Mouse (Mus musculus) thymus, postnatal 36 days (tissue): ENCODE data around the gene Kirrel3.

Experiments used
- DNase-seq, 2 experiments: peaks; one replicate each; pipeline ENCODE4 v3.0.0; 2022; ENCODE audit warnings: mixed read lengths in 2 of 2

The Kirrel3 gene

DNA sequence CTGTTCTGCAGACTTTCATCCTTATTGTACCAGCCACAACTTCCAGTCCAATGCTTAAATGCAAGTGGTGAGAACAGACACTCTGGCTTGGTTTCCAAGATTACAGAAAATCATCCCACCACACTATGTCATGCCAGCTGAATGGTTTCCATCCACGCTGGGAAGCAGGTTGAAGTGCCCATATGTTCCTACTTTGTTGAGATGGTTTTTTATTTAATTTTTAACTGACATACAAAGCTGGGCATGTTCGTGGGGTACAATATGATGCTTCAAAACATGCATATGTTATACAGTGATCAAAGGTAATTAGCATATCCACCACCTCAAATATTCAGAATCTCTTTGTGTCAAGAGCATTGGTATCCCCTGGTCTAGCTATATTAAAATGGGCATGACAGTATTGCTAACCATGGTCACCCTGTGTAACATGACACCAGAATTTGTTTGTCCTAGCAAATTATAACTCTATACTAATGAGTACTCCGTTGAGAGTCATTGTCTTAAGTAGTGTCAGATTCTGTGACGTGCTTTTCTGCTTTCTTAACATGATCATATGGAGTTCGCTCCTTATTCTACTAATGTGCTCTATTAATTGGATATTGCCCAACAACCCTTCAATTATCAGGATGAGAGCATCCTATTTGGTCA lies 472.6 kb downstream of the Kirrel3 start:
- DNase-seq, result no peak

DNA sequence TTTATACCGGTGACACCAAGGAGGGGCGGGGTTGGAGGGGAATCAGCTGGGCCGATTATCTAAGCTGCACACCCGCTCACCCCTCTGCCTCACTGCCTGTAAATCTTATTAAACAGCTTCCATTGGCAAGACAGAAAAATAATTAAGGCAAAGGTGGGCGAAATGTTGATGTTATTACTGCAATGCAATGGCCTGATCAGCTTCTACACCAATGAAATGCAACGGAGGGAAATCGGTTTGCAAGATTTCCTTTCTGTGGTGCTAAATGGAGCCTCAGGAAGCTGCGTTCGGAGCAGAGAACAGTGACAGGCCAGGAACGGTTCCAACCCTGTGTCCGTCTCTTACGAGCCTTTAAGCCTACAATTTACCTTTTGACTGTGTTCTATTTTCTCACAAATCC lies 475.0 kb downstream of the Kirrel3 start:
- no peak for DNase-seq

DNA sequence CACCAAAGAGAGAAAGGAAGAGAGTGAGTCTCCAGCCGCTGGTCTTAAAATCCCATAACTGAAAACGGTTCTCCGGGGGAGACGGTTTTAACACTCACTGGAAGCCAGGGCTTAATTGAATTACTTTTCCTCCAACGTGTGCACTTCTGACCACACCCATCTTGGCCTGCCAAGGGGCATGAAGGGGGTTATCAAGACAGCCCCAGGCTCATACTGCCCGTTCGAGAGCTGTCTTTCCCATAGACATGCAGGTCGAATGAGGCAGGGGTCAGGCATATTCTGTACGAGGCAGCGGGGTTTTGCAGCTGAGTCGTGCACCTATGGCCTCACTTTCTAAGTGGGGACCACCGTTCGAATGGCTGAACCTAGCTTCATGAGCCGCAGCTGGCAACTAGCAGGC lies 475.5 kb downstream of the Kirrel3 start:
- no peak for DNase-seq

DNA sequence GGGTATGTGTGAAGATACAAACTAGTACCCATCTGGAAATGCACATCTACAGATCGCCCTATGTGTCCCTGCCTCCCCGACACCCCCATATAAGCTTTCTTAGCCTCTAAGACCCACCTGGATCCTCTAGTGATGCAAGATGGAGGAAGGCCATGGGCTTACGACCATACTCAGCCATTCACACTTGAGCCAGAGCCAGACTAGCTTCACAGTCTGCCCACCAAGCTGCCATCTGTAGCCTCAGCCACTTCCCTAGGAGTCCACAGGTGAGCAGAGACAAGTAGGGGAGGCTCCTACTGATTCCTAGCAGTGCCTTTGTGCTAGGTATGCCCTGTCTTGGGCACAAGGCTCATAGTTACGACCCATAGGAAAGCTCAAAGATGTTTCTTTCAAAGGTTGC lies 476.6 kb downstream of the Kirrel3 start:
- no peak for DNase-seq

DNA sequence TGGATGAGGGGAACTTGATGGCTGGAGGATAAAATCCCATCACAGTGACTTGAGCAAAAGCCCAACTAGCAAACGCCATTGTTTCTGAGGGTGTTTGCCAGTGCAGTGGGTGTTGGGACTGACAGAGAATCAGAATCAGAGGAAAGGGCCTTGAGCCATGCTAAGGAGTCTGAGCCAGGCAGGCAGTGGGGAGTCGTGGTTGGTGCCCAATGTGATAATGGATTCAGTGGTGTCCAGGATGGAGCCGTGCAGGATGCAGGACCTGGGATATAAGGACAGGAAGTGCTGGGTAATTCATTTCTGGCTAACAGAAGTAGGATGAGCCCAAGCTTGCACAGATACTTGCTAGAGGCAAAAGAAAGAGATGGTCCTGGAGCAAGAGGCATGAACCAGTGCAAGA lies 477.9 kb downstream of the Kirrel3 start:
- no peak for DNase-seq

DNA sequence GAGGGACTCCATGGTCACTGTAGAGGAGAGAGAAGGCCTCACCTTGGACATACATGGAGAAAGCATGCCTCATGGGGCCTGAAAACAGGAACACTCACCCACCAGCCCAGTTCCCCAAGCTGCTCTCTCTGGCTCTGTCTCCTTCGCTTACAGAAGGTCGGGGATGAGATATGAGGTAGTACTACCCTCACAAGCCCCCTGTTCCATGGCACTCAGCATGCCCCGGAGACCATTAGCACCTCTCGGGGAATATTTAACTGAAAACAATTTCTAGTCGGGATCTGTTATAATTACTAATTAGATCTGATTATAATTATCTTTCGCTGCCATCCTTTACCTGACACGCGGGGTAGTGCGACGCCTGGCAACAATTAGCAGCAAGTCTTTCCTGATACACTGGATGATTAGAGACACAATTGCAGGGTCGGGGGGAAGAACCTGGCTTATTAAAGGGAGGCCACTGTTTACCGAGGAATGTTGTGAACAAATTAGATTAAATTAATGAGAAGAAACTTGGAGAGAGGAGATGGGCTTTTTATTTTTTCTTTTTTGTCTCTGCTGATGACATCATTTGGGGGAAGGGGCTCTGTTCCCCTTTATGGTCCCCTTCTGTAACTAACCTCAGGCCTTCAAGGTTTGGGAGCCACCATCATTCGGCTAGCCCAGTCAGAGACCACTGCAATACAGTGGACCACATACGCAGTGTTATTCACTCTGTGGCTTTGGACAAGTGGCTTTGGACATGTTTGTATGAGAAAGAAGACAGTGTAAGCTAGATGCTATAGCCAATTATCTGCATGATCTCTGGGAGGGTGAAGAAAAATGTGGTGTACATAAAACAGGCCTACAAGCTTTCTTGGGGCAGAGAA lies 478.7 kb downstream of the Kirrel3 start:
- DNase-seq, result no peak

DNA sequence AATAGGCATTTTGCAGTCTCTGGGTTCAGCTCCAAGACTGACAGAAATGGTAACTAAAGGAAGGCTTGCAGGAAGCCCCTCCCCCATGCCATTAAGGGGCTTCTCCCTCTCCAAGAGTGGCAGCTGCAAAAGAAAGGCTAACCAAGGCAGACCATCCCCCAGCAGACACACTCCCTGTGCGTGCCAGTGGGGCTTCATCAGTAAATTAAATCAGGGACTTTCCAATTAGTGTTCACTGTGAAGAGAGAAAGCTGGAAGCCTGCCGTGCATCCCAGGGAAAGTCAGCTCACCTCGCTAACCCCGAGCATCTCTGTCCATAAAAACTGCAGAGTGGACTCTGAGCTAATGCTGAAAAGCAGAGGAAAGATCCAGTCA lies 479.3 kb downstream of the Kirrel3 start:
- no peak for DNase-seq

DNA sequence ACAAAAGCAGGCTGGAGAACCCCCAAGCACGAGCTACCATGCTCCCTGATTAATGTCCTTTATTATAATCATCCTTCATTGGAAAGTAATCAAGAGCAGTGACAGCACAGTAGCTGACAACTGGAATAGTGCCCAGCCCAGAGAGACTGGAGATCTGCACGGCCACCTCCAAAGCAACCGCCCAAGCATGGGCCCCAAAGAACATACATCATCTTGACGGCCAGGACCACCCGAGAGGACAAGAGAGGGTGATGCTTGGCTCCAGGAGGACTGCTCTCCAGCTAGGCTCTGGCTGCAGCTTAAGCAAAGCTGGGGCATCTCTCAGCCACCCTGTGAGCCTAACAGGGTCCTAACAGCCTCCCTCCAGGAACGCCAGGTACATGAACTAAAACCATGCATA lies 482.1 kb downstream of the Kirrel3 start:
- no peak for DNase-seq

DNA sequence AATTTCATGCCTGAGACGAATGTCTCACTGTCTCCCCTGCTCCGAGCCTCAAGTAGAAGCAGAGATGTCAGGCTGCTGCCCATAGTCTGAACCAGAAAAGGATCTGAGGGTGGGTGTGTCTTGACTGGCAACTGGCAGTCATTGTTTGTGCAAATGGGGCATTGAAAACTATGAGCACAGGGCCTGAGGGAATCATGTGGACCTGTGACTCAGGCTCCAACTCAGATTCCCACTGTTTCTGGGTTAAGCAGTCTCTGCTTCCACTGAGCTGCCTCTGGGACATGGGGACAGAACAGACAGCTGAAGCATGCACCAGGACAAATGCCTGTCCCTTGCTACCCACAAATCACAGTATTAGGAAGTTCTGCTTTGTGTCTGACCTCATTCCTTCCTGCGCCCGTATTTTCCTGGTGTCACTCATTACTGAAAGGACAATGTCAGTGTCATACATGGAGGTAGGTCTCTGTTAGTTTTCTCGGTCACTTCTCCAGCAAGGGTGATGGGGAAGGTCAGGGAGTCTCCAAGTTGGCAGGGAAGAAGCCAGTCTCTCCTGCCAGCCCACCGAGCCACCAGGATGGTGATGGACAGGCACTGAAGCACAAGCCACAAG lies 484.3 kb downstream of the Kirrel3 start:
- no peak for DNase-seq

DNA sequence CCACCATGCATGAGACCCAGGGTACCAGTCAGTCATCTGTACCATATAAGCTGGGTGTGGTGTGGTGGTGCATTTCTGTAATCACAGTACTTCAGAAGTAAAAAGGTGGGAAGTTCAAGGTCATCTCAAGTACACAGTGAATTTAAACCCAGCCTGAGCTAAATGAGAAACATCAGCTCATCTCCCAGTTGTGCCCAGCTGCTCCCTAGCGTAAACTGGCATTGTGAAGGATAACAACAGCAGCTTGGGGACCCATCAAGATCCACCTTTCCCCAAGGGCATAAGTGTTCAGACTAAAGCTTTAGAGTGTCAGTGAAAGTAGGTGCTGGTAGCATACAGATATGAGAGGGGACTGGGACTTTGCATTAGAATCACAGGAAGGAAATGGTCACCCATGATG lies 488.6 kb downstream of the Kirrel3 start:
- DNase-seq, result no peak

DNA sequence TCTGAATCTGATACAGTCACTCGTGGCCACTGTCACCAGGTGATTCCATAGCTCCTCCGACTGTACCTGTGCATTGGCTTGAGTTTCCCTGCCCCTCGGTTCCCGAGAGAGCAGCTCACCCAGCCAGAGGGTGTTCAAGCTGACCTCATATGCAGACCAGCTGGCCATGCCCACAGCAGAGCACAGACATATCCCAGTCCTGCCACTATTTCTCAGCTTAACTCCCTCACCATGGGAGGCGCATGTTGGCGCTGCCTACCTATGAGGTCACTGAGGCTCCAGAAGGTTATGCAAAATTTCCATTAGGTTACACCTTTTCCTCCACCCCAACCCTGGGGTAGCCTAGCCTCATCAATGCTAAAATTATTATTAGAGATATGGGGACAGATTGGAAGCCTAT lies 489.6 kb downstream of the Kirrel3 start:
- DNase-seq, result no peak

DNA sequence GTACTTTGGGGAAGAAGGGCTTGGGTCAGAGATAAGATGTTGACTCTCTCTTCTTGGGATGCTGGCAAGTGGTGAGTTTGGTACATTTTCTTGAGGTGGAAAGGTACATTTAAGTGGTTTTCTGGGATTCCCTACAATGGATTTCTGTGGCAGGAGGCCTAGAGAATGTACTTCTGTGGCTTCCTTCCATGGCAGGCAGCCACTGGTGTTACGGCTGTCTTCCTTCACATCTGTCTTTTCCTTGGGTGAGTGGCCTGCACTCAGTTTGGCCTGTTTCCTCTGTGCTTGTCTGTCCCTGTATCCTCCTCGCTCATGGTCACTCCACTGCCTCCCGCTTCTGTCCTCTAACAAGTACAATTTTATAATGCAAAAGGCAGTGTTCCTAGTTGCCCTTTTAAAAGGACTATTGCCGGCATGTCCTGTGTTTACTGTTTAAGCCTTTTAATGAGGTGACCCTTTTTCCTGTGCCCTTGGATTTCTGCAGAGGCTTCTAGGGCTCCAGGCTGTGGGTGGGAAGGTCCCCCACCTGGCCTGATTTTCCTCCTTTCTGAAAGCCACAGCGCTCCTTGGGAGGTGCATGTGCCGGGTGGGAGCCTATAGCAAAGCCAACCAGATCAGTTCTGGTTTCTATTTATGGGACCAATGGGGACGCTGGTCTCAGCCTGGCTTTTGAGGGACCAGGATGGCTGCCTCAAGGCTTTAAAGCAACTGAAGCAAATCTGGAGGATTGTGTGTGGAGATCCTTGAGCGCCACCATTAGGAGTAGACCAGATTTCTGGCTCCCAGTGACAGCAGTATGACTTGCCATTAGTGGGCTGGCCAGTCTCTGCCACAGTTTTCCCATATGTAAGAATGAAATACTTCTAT lies 491.1 kb downstream of the Kirrel3 start:
- no peak for DNase-seq

DNA sequence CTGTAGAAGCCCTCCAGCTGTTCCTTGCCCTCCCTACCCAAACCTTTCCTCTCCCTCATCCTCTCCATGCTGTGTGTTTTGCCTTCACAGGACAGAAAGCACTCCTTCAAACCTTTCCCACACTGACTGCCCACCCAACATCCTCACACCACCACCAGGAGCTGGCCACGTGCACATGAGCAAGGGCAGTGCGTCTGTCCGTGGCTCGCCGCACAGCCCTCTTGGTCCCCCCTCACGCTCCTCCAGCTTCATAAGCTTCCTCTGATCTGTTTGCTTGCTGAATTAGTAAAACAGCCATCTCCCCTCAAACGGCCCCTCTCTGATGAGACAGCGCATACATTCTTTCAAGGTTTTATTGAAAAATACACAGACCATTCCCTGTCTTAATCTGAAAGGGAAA lies 492.0 kb downstream of the Kirrel3 start:
- no peak for DNase-seq

DNA sequence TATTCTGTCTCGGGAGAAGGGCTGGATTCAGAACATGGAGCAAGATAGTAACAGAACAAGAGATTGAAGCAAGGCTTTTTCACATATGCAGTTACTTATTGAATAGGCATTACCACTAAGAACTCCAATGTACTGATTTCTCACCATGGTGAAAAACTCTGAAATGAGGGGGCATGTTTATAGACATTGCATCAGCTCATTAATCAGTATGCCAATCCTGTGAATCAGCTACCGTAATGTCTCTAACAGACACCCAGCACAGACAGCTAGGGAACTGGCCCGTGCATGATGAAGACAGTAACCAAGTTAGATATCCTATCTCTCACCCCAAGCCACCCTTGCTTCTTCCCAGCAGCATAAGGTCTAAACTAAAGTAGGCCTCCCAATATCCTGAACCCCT lies 492.5 kb downstream of the Kirrel3 start:
- no peak for DNase-seq

DNA sequence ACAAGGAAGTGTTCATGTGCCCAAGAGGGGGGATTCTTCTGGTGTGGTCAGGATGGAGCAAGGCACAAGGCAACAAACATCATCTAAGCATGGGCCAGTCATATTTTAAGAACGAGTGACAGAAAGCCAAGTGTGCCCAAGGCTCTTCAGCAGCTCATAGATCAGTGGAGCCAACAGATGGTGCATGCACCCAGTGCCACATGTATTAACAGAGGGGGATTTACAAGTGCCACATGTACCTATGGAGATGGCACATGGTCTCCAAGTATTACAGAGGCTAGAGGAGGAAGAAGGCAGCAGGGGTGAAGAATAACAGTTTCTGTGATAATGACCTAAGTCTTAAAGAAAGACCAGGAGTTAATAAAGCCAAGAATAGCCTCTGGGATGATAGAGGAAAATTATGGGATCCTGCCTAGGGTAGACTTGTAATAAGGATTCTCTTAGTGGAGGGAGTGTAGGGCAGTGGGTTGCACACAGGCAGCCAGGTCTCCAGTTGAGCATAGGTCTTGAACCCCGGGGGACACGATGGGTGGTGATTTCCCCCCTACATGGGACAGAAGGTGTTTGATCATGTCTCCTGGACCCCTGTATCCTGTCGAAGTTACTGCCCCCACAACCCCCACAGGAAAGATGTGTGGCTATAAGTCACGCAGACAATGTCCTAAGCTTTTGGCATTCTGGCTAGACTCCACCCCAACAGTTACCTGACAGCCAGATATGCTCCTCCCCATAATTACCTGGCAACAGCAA lies 495.0 kb downstream of the Kirrel3 start:
- no peak for DNase-seq

DNA sequence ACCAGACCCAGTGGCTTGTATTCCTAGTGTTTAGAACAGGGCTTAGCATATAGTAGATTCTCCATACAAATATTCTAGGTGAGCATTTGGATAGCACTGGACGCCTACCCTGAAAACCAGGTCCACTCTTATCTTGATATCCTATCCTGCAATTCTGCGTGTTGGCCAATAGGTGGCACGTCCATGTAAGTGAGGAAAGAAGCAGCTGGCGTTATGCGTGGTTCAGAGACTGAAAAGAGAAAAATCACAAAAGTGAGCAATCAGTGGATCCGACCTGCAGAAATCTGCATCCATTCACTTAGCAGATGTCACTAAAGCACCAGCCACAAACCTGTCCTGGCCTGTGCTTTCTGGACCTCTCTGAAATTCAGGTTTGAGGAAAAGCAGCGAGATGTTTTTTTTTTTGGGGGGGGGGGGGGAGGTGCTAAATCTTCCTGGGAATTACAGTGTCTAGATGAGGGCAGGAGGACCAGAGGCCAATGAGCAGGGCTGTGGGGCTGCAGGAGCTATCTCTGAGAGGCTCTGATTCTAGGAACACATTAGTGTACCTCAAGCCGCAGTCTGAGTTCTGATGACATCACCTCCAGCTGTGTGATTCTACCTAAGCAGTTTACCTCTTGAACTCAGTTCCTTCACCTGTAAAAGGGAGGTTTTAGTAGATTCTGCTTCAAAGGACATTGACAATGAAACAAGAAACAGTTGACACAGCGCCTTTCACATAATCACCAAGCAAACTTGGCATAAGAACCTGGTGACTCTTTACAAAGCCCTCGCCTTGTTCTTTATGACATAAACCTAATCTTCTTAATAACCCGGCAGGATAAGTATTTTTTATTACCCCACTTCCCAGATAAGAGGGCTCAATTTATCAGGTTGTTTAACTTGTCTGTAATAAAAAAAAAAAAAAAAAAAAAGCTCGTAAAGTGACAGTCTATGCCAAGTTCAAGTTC lies 498.1 kb downstream of the Kirrel3 start:
- no peak for DNase-seq

DNA sequence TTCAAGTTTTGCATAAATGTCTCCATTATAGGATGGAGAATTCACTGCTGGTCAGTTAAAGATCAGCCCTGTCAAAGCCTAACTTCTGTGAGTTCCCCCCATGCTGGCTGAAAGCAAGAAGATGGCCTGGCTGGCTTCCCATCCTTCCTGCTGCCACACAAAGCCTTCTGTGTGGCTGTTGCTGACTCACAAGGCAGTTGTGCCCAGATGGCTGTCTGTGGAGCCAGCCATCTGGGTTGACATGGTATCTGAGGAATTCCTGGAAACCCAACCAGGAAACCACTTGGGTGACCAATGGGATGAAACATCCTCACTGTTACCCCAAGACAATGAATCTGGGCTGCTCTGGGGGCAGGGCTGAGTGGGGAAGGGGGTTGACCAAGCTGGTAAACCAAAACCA lies 500.5 kb downstream of the Kirrel3 start:
- no peak for DNase-seq

DNA sequence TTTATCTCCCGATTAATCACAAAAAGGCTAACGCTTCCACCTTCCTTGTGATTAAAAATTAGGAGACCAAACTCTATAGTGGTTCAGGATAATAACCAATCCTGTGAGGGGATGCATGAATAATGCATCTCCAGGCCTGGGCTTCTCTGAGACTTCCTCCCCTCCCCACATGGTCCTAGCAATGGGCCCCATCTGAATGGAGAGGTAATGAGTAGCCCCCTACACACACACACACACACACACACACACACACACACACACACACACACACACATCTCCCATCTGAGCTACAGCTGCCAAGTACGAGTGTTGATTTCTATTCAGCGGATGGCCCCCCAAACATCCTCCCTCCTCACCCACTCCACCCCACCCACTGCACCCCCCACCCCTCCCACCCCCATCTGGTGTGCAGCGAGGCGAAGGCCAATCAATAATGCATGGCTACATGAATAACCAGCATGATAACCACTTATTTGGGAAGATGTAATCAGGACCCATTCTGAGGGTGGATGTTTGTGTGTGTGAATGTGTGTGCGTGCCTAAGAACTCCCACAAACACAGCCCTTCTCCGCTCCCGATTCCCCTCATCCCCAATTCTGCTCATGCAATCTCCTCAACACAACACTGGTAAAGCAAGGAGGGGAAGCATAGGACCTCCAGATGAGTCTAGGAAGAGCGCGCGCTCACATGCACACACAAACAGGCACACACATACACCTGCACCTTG lies 501.9 kb downstream of the Kirrel3 start:
- DNase-seq, result no peak

DNA sequence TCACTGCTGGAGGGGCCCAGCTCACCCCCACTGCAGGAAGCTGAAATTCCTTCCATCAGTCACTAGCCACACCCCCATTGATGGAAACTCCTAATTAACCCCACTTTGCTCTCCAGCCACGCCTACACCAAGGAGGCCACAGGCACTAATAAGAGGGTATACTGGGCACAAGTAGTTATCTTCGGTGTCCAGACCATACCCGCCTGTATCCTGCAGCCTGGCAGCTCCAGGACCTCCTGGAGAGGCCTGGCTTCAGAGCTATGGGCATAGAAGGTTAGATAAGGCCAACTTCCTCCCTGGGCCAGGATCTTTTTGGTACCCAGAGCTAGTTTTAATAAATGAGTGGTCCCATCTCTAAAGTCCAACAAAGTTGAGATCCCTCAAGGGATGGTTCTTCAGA lies 503.0 kb downstream of the Kirrel3 start:
- no peak for DNase-seq

DNA sequence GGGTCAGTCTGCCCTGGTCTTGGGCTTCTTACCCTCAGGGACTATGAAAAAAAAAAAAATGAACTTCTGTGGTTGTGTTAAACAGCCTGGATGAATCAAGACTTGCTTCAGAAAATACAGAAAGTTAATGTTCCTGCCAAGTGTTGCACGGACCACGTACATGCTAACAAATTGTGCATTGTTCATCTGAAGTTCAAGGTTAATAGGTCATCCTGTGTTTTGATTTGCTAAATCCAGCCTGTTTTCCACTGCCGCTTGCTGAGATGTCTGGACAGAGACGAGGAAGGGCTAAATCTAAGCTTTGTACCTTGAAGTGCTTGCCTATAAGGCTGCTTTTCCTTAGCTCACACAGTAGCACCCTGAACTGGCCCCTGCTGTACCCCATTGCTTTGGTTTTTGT lies 506.5 kb downstream of the Kirrel3 start:
- DNase-seq, result no peak
